Mouse (Mus musculus) neural tube, embryonic 14.5 days (tissue): Measurements from ENCODE around the gene Krtap19-3. TPM values are rescaled to one million over a fixed set of nuclear protein-coding genes. Genes with fewer than 3 reads are reported as not detected.
A peak's percentile ranks its signal among the peaks of the same experiment; 100 is the strongest.

Experiments
- ATAC-seq: fragments of 200-750 bp; cut with Nextera tagmentation; 2 replicates; pipeline ENCODE4 v1.8.0; 2017; ENCODE audit warnings: low read depth, mild to moderate bottlenecking, moderate TSS enrichment, moderate library complexity
- H3K27ac ChIP-seq: fragments of 300-500 bp; sonication (generic); 2 replicates; pipeline ENCODE4 v1.5.1; 2014; ENCODE audit warnings: low read depth, mild to moderate bottlenecking, control low read depth, low read length, moderate library complexity, mixed read lengths
- H3K27me3 ChIP-seq: fragments of 300-500 bp; sonication (generic); 2 replicates; pipeline ENCODE4 v1.6.1; 2014; ENCODE audit warnings: low read length; ENCODE audit not compliant: control insufficient read depth, insufficient read depth
- H3K36me3 ChIP-seq: fragments of 300-500 bp; sonication (generic); 2 replicates; pipeline ENCODE4 v1.6.1; 2014; ENCODE audit warnings: low read length, mixed read lengths; ENCODE audit not compliant: control insufficient read depth, insufficient read depth
- H3K4me1 ChIP-seq: fragments of 300-500 bp; sonication (generic); 2 replicates; pipeline ENCODE4 v1.6.1; 2014; ENCODE audit warnings: low read length; ENCODE audit not compliant: control insufficient read depth, insufficient read depth
- H3K4me2 ChIP-seq: fragments of 300-500 bp; sonication (generic); 2 replicates; pipeline ENCODE4 v1.6.1; 2014; ENCODE audit warnings: mild to moderate bottlenecking, low read depth, low read length, control low read depth
- H3K4me3 ChIP-seq: fragments of 300-500 bp; sonication (generic); 2 replicates; pipeline ENCODE4 v1.5.1; 2014; ENCODE audit warnings: low read depth, low read length, control low read depth, mixed read lengths
- H3K9ac ChIP-seq: fragments of 300-500 bp; sonication (generic); replicated peaks from 2 replicates; pipeline ENCODE4 v1.6.1; 2014; ENCODE audit warnings: low read depth, mild to moderate bottlenecking, control low read depth, low read length, mixed read lengths
- H3K9me3 ChIP-seq: fragments of 300-500 bp; sonication (generic); 2 replicates; pipeline ENCODE4 v1.6.1; 2016; ENCODE audit warnings: low read length; ENCODE audit not compliant: control insufficient read depth
- WGBS: fragments of 180-500 bp; shearing (Covaris S2); extraction: QIAGEN DNeasy Blood & Tissue Kit; methylation state at CpG from one replicate; pipeline ENCODE4 v1.1.7; 2014; 5-methylcytosine and 5-hydroxymethylcytosine counted together
- polyA plus RNA-seq: library from polyadenylated mRNA; unstranded; fragments of >200 nt; fragmentation: Nextera tagmentation; extraction: Ambion mirVana; gene quantifications from 2 replicates; pipeline ENCODE4 v1.2.1, GENCODE M21; 2014

Gene Krtap19-3
- polyA plus RNA-seq: not detected in 2 replicates

GRCm38 (mm10) chr16:88877938-88878337, at the start of gene Krtap19-3:
Gene Krtap19-3 (minus strand): TSS chr16:88878038.
- H3K4me3 ChIP-seq: no peak within 1 kb of the TSS
- H3K9ac ChIP-seq: no peak within 1 kb of the TSS
- no peaks in the 10 kb centered on the region for H3K4me1 ChIP-seq
- no peaks in the 10 kb centered on the region for H3K36me3 ChIP-seq
- H3K27me3 ChIP-seq: no peaks in the 10 kb centered on the region
- H3K4me2 ChIP-seq: no peak within 1 kb of the TSS
- no peak within 1 kb of the TSS for H3K27ac ChIP-seq
- H3K9me3 ChIP-seq: no peaks in the 10 kb centered on the region
- WGBS: 87% methylated on average over 2 of the region's 2 CpGs
- no peak for ATAC-seq

GRCm38 (mm10) chr16:88896357-88896756, 18.5 kb upstream of the Krtap19-3 start, which contains the start of gene Krtap19-5:
Gene Krtap19-5 (minus strand): TSS chr16:88896457.
- Histone ChIP-seq H3K4me2 (no peak within 1 kb of the TSS), H3K27ac (no peak within 1 kb of the TSS), H3K4me1 (no peaks in the 10 kb centered on the region), H3K4me3 (no peak within 1 kb of the TSS), H3K9ac (no peak within 1 kb of the TSS), H3K27me3 (no peaks in the 10 kb centered on the region), H3K36me3 (no peaks in the 10 kb centered on the region), H3K9me3 (no peaks in the 10 kb centered on the region)
- no peak for ATAC-seq
- 93% methylated on average over 6 of the region's 6 CpGs for WGBS

- no peaks in the 10 kb centered on the region for H3K9me3 ChIP-seq
- no peaks in the 10 kb centered on the region for H3K27me3 ChIP-seq
- 89% methylated on average over 6 of the region's 6 CpGs for WGBS
- no peak overlapping the region for H3K4me2 ChIP-seq
- ATAC-seq: no peak
- H3K9ac ChIP-seq: no peak overlapping the region
- no peak overlapping the region for H3K4me3 ChIP-seq
- no peaks in the 10 kb centered on the region for H3K36me3 ChIP-seq
- no peaks in the 10 kb centered on the region for H3K4me1 ChIP-seq
- H3K27ac ChIP-seq: no peak overlapping the region
Observed at GRCm38 (mm10) chr16:88886870-88887269, 9.0 kb upstream of the Krtap19-3 start.

GRCm38 (mm10) chr16:88884989-88885388, 7.2 kb upstream of the Krtap19-3 start, which contains the start of gene Krtap19-4:
Gene Krtap19-4 (minus strand): TSS chr16:88885089.
- no peak within 1 kb of the TSS for H3K4me3 ChIP-seq
- H3K4me1 ChIP-seq: no peaks in the 10 kb centered on the region
- no peaks in the 10 kb centered on the region for H3K36me3 ChIP-seq
- ATAC-seq: no peak
- H3K27ac ChIP-seq: no peak within 1 kb of the TSS
- WGBS: 92% methylated on average over 5 of the region's 5 CpGs
- no peaks in the 10 kb centered on the region for H3K27me3 ChIP-seq
- no peaks in the 10 kb centered on the region for H3K9me3 ChIP-seq
- no peak within 1 kb of the TSS for H3K9ac ChIP-seq
- no peak within 1 kb of the TSS for H3K4me2 ChIP-seq

- H3K9me3 ChIP-seq: no peaks in the 10 kb centered on the region
- no peaks in the 10 kb centered on the region for H3K4me1 ChIP-seq
- H3K36me3 ChIP-seq: no peaks in the 10 kb centered on the region
- no peak within 1 kb of the TSS for H3K27ac ChIP-seq
- no peak within 1 kb of the TSS for H3K4me2 ChIP-seq
- 91% methylated on average over 3 of the region's 3 CpGs for WGBS
- ATAC-seq: no peak
- H3K4me3 ChIP-seq: no peak within 1 kb of the TSS
- H3K9ac ChIP-seq: no peak within 1 kb of the TSS
- no peaks in the 10 kb centered on the region for H3K27me3 ChIP-seq
Observed at GRCm38 (mm10) chr16:88874169-88874568, 3.7 kb downstream of the Krtap19-3 start, which contains the start of gene Krtap19-2. Gene Krtap19-2 (minus strand): TSS chr16:88874269.

- no peaks in the 10 kb centered on the region for H3K9me3 ChIP-seq
- no peaks in the 10 kb centered on the region for H3K27me3 ChIP-seq
- H3K9ac ChIP-seq: no peak within 1 kb of the TSS
- no peak for ATAC-seq
- no peak within 1 kb of the TSS for H3K27ac ChIP-seq
- WGBS: 92% methylated on average over 6 of the region's 6 CpGs
- no peaks in the 10 kb centered on the region for H3K4me1 ChIP-seq
- no peak within 1 kb of the TSS for H3K4me3 ChIP-seq
- H3K4me2 ChIP-seq: no peak within 1 kb of the TSS
- H3K36me3 ChIP-seq: no peaks in the 10 kb centered on the region
Observed at GRCm38 (mm10) chr16:88869311-88869710, 8.5 kb downstream of the Krtap19-3 start, which contains the start of gene Krtap19-1. Gene Krtap19-1 (minus strand): TSS chr16:88869411.

- H3K4me1 ChIP-seq: no peaks in the 10 kb centered on the region
Observed at GRCm38 (mm10) chr16:88864887-88865407, 12.9 kb downstream of the Krtap19-3 start.

GRCm38 (mm10) chr16:88851450-88851849, 26.4 kb downstream of the Krtap19-3 start:
- Histone ChIP-seq H3K36me3 (no peaks in the 10 kb centered on the region), H3K9ac (no peak overlapping the region), H3K27ac (no peak overlapping the region), H3K4me1 (no peaks in the 10 kb centered on the region), H3K4me2 (no peak overlapping the region), H3K4me3 (no peak overlapping the region), H3K27me3 (no peaks in the 10 kb centered on the region), H3K9me3 (no peaks in the 10 kb centered on the region)
- 12% methylated on average over 5 of the region's 5 CpGs for WGBS
- ATAC-seq: no peak

More at GRCm38 (mm10) chr16:88864887-88865407, 12.9 kb downstream of the Krtap19-3 start:
- peak; percentile 63 for ATAC-seq
- Histone ChIP-seq H3K9ac (no peak overlapping the region), H3K4me3 (no peak overlapping the region), H3K4me2 (no peak overlapping the region), H3K9me3 (no peaks in the 10 kb centered on the region), H3K36me3 (no peaks in the 10 kb centered on the region), H3K27ac (no peak overlapping the region), H3K27me3 (no peaks in the 10 kb centered on the region)
- WGBS: 63% methylated on average over 4 of the region's 4 CpGs

- no peaks in the 10 kb centered on the region for H3K36me3 ChIP-seq
- no peaks in the 10 kb centered on the region for H3K4me1 ChIP-seq
- no peak overlapping the region for H3K4me3 ChIP-seq
- H3K27me3 ChIP-seq: no peaks in the 10 kb centered on the region
- H3K4me2 ChIP-seq: no peak overlapping the region
- 94% methylated on average over 4 of the region's 4 CpGs for WGBS
- H3K9ac ChIP-seq: no peak overlapping the region
- no peak for ATAC-seq
- H3K9me3 ChIP-seq: no peaks in the 10 kb centered on the region
- H3K27ac ChIP-seq: no peak overlapping the region
Observed at GRCm38 (mm10) chr16:88848558-88848957, 29.3 kb downstream of the Krtap19-3 start.
